Mouse (Mus musculus): ENCODE data around the gene Gmip.

Gmip gene

GRCm38 (mm10) chr8:69808094-69808863, at the start of gene Gmip:
Gene Gmip, plus strand, starts transcription at chr8:69808679.
- peak in 1 of 2 experiments; percentile 56 for DNase-seq (ENCODE audit: low spot score in 2 of 2)

DNA sequence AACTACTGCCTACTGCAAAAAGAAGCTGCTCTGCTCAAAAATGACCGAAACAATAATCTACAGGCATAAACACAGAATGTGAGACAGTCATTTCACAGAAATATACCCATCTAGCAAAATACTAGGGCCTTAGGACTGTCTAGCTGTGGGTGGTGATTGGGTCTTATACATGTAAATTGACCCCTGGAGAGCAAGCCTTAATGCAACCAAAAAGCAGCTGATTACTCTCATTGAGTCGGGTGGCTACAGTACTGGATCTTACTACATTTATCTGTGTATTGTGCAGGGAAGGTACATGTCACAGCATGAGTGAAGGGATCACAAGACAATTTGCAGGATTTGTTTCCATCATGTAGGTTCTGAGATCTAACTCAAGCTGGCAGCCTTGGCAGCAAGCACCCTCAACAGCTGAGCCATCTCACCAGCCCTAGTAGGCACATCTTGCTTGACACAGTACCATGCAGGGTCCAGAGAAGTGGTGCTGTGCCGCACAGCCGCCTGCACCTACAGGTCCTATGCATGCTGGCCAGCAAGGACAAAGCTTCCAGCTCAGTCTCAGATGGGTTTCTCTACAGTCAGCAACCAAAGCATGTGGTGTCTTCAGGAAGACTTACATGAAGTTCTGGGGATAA, 46.5 kb upstream of the Gmip start:
- no peak for DNase-seq (ENCODE audit: low spot score in 2 of 2)

- DNase-seq (ENCODE audit: low spot score in 2 of 2) = no peak
Observed at GRCm38 (mm10) chr8:69771221-69771620, 37.3 kb upstream of the Gmip start.

- no peak for DNase-seq (ENCODE audit: low spot score in 2 of 2)
Observed at GRCm38 (mm10) chr8:69772106-69772505, 36.4 kb upstream of the Gmip start.

DNA sequence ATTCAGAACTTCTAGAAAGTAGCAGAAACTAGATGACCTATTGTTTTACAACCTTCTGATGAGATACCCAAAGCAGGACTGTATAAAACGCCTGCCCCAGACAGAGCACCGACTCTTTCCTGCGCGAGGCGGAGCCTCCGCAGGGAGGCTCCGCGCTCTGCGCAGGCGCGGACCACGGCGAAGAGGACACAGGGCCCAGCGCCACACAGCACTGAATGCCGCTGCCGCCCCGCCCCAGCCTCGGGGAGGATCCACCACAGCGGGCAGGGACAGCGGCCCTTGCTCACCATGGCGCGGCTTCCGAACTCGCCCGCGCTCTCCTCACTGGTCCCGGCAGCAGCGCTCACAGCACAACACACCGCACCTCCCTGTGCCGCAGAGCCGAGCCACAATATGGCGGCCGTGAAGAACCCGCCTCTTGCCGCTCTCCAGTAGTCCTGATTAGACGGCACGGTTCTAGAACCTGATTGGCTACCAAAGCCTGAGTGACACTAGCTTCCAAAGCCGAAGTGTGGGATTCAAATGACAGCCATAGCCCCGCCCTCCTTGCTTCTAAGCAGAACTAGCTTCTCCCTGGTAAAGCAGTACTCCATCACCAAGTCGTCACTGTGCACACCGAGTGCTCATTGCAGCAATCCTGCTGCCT, 33.9 kb upstream of the Gmip start, which contains the start of gene Gm20422:
Gene Gm20422, minus strand, starts transcription at position 384 of the 646 bp plus-strand sequence.
- DNase-seq (ENCODE audit: low spot score in 2 of 2) = peak; percentile 77 to 88

- no peak for DNase-seq (ENCODE audit: low spot score in 2 of 2)
Observed at GRCm38 (mm10) chr8:69775149-69775534, 33.3 kb upstream of the Gmip start.

DNA sequence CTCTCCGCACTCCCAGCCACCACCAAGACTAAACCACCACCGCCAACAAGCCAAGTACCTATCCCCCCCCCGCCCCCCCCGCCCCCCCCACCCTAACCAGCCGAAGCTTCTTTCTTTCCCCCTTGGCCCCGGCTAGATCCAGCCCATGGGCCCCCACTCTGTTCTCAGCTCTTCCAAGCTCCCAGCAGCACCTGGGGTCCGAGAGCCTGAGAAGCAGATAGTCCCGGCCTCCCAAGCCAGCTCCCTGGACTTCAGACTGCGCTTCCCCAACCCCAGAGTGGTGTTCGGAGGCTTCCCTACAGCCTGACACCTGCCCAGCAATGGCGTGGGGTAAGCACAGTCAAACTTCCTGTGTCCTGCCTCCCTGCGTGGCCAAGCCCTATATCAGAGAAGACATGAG, 31.4 kb upstream of the Gmip start:
- no peak for DNase-seq (ENCODE audit: low spot score in 2 of 2)

GRCm38 (mm10) chr8:69789105-69789504, 19.4 kb upstream of the Gmip start:
- DNase-seq (ENCODE audit: low spot score in 2 of 2) = peak in 1 of 2 experiments; percentile 2

- DNase-seq (ENCODE audit: low spot score in 2 of 2) = peak in 1 of 2 experiments; percentile 2
Observed at GRCm38 (mm10) chr8:69789731-69790130, 18.7 kb upstream of the Gmip start.

GRCm38 (mm10) chr8:69790364-69790763, 18.1 kb upstream of the Gmip start:
- peak in 1 of 2 experiments; percentile 1 for DNase-seq (ENCODE audit: low spot score in 2 of 2)

- peak; percentile 76 to 82 for DNase-seq (ENCODE audit: low spot score in 2 of 2)
Observed at GRCm38 (mm10) chr8:69790773-69791367, 17.6 kb upstream of the Gmip start, which contains the start of the genes Atp13a1 and Zfp866. Gene Atp13a1, plus strand, starts transcription at chr8:69791163. Gene Zfp866, minus strand, starts transcription at chr8:69791178.

DNA sequence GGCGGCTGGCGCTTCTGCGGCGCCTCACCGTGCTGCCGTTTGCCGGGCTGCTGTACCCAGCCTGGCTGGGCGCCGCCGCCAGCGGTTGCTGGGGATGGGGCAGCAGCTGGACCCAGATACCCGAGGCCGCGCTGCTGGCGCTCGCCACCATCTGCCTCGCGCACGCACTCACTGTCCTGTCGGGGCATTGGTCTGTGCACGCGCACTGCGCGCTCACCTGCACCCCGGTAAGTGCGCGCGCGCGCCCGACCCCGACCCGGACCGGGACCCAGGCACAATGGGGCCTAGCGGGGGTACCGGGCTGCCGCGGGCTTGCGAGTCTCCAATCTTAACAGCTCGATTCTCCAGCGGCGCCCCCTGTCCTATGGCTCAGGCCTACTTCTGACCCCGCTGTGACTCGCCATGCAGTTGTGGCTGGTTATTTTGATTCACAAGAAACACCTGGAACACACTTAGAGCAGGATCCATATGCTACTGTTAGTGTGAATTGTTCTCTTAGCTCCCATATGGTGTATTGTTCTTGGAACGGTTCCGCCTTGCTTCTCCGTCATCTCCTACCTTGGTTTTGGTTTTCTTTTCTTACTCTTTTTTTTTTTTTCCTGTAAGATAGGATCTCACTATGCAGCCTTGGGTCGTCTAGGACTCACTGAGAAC, 16.9 kb upstream of the Gmip start:
- DNase-seq (ENCODE audit: low spot score in 2 of 2) = no peak

- no peak for DNase-seq (ENCODE audit: low spot score in 2 of 2)
Observed at GRCm38 (mm10) chr8:69793666-69794065, 14.8 kb upstream of the Gmip start.

- DNase-seq (ENCODE audit: low spot score in 2 of 2) = no peak
Observed at GRCm38 (mm10) chr8:69794096-69794495, 14.4 kb upstream of the Gmip start.

- no peak for DNase-seq (ENCODE audit: low spot score in 2 of 2)
Observed at GRCm38 (mm10) chr8:69794901-69795300, 13.6 kb upstream of the Gmip start.

GRCm38 (mm10) chr8:69796721-69797345, 11.6 kb upstream of the Gmip start:
- peak in 1 of 2 experiments; percentile 2 for DNase-seq (ENCODE audit: low spot score in 2 of 2)

- DNase-seq (ENCODE audit: low spot score in 2 of 2) = no peak
Observed at GRCm38 (mm10) chr8:69797661-69798060, 10.8 kb upstream of the Gmip start.

GRCm38 (mm10) chr8:69799261-69799660, 9.2 kb upstream of the Gmip start:
- DNase-seq (ENCODE audit: low spot score in 2 of 2) = no peak

DNA sequence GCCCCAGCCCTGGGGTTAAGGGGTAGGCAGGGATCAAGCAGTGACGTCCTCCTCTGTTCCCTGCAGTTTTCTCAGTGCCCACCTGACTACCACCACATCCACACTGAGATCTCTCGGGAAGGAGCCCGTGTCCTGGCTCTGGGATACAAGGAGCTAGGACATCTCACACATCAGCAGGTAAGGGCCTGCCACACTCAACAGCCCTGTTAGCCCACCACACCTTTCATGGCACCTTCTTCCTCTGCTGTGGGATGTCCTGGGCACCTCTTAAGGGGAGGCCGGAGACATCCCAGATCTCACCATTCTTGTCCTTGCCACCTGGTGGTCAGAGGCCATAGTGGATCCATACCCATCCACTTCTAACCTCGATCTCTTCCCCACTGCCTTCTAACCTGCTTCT, 8.5 kb upstream of the Gmip start:
- no peak for DNase-seq (ENCODE audit: low spot score in 2 of 2)

- no peak for DNase-seq (ENCODE audit: low spot score in 2 of 2)
Observed at GRCm38 (mm10) chr8:69801796-69802195, 6.7 kb upstream of the Gmip start.

DNA sequence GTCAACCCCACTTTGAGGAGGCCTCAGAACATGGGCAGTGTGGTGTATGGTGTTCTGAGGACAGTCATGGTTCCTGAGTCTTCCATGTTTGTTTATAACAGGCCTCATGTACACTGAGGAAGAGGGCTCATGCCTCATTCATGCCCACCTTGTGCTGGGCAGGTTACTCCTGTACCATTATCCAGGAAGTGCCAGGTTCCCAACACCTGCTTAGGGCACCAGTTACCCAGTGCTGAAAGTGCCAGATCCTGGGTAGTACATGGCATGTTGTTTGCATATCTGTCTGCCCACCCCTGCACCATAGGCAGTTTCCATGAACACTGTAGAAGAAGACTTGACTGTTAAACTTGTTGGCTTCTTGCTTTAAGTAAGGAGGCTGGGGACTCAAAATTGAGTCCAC, 6.3 kb upstream of the Gmip start:
- no peak for DNase-seq (ENCODE audit: low spot score in 2 of 2)
